Mouse (Mus musculus): ENCODE measurements around the gene Gpha2.

Gene Gpha2

GRCm38 (mm10) chr19:6272738-6273137 lies 46.6 kb downstream of the Gpha2 start:
- DNase-seq (ENCODE audit: low read depth, low spot score): no peak

- DNase-seq (ENCODE audit: low read depth, low spot score): no peak
Observed at GRCm38 (mm10) chr19:6273592-6273991, 47.4 kb downstream of the Gpha2 start.

GRCm38 (mm10) chr19:6273998-6274608 lies 47.9 kb downstream of the Gpha2 start:
- no peak for DNase-seq (ENCODE audit: low read depth, low spot score)

- DNase-seq (ENCODE audit: low read depth, low spot score): peak; percentile 18
Observed at GRCm38 (mm10) chr19:6275740-6276389, 49.7 kb downstream of the Gpha2 start.

GRCm38 (mm10) chr19:6276426-6277421 lies 50.5 kb downstream of the Gpha2 start, which contains the start of gene Ehd1:
TSS of gene Ehd1 (plus strand) at chr19:6276725.
- peak; percentile 98 for DNase-seq (ENCODE audit: low read depth, low spot score)
